Mouse (Mus musculus) adrenal gland (tissue): Measurements from ENCODE around the gene Urb1.

Experiments used
- intact Hi-C: fragments of 180-260 bp; cut with DNase I; formaldehyde crosslinking; loops from one replicate; pipeline ENCODE4 v1.15.1; 2025
- long read RNA-seq, 2 experiments: library from polyadenylated mRNA; unstranded; transcript quantifications; one replicate each; pipeline ENCODE4 v2.0.0; 2020; ENCODE audit warnings: borderline replicate concordance in 1 of 2; ENCODE audit not compliant: insufficient replicate concordance in 1 of 2

The Urb1 gene
- long read RNA-seq, experiment 1, partial matches to known transcripts: 1 of 3 reads
- long read RNA-seq, experiment 1, other reads (novel, unspliced or antisense): 0 of 3 reads
- long read RNA-seq, experiment 2, partial matches to known transcripts: 2 of 7 reads
- long read RNA-seq, experiment 2, other reads (novel, unspliced or antisense): 2 of 7 reads

DNA sequence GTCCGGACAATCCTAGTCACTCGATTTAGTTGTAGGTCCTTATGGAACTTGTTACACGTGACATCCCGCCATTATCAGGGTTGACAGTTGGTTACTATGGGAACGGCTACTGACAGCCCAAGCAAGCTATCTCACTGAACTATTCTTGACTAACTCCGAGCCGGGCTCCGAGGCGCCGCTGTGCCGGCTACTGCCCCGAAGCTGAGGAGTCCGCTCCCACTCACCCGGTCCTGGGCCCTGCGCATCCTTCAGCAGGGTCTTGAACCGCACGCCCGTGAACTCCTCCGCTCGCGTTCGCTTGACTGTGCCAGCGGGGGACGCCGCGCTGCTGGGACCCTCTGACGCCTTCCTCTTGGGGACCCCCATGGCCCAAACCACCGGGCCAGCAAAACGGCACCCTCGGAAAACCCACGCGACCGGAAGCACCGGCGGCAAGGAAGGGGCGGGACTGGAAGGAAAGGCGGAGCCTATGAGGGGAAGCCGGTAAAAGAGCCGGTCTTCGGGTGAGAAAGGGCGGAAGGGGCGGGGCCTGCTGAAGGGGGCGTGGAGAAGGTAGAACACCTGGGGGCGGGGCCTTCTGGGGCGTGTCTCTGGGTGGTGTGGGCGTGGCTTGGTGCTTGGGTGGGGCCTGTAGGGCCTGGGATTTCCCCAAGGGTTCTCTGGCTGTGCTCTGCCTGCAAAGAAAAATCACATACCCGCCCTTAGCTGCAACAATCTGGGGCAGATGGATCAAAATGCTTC lies at the start of gene Urb1:
TSS of gene Urb1 (minus strand) at position 439 of the 741 bp plus-strand sequence.
- intact Hi-C loops: loop anchor here (5.0 kb wide), 1 partner anchor 122 kb away; no protein-coding TSS in a partner anchor

DNA sequence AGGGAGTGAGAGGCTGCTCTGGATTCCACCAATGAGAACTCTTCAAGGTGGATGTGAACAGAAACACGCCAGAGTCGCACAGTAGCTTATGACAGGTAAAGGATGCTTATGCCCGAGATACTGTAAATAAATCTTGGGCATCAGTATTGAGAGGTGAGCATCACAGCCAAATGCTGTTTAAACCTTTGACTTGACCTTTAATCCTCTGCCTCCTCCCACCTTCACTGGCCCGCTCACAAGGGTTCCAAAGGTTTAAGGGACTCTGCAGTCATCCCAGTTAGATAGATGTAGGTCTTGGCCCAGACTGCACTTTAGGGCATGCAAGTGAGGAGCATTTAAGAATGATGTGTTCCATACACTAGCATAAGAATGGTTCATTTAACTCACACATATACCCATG lies 48.0 kb upstream of the Urb1 start:
- intact Hi-C loops: no loop called here

DNA sequence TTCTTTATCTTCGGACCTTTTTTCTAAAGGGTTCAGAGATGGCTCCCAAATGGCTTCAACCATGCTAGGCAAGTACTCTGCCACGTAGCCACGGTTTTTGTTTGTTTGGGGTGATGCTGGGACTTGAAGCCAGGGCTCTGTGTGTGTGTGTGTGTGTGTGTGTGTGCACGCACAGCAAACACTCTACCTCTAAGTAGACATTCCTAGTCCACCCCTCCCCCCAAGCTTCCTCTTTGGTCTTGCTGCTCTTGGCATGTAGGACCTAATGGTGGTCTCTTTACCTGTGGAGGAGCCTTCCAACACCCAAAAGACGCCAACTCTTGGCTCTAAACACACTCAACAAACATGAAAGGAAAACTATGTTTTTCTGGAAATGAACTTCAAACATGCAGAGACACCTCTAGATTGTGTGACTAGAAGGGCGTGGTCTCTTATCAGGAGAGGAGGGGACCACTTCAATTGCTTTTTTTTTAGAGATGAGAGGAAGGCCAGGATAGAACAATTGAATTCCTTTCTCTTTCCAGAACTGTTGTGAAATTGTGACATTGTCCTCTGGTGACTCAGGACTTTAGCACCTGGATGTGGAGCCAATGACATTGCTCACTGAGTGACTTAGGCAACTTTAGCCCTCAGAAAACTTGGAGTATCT lies 46.5 kb upstream of the Urb1 start:
- intact Hi-C loops: no loop called here

DNA sequence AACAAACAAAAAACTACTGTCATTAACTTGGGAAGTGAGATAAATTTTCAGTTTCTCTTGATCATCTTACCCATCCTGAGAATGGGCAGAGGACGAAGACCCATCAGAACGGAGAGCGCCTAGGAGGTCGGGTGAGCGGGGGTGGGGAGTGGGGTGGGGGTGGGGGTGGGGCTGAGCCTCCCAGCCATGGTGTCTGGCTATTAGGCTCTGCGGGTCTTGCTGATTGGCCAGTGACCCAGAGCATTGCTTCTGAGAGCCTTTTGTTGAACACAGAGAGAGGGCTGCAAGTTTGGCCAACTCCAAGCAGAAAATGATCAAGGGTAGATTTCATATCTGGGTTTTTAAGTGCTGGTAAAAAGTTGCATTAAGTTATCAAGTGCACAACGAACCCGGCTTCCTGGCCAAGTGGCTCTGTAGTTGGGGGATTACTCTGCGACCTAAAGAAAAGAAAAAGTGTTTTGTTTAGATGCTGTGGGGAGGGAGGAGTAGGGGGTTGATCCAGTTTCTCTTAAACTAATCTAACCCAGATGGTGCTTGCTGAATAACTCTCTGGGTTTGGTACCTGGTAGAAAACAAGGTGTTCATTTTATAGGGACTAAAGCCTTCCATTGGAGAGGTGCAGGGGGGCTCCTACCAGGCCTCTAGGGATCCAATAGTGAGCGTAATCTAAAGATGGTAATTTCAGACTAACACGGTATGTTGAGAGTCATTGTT lies 41.6 kb upstream of the Urb1 start:
- intact Hi-C loops: no loop called here

DNA sequence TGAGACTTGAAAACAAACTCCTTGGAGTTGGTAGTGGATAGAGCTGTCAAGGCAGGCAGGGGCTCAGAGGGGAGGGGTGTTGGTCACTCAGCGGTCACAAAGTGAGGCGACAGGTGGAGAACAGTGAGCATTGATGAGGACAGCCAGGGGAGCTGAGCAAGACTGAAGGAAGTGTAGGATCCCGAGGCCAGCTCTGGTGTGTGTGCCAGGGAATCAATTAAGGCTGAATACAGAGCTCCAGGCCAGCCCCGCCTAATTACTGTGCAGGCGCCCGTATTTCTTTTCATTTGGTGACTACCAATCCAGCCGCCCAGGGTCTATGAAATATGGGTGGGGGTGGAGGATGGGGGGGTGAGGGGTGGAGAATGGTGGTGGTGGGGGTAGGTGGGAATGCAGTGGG lies 40.7 kb upstream of the Urb1 start:
- intact Hi-C loops: no loop called here

DNA sequence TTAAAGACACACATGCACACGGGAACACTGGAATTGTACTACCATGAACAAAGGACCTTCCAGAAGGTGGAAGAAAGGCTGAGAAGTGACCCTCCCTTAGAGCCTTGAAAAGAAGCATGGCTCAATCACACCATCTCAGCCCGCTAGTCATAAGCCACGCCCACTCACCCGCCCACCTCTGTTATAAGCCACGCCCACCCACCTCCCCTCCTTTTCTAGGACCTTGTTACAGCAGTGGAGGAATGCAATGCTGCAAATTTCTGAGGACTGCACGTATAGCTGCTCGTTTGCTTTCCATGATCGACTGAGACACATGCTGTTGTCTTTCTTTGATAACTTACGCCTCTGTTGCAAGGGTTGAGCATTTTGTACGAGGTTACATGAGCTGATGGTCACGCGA lies 39.0 kb upstream of the Urb1 start:
- intact Hi-C loops: no loop called here

DNA sequence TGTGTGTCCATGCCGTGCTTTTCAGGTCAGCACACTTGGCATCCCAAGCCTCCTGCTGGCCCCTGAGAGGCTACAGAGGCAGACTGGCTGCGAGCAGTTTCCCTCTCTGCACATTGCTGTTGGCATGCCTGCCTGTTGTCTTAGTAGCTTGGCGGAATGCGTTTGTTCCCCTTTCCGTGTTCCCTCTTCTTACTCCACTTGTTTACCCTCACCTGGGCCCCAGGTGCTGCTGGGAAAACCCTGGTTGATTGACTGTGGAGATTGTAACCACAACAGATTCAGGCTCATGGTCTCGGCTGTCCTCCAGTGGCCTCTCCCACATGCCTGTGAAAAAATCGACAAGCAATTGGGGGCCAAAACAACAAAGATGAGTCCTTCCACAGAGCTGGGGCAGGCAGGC lies 38.5 kb upstream of the Urb1 start:
- intact Hi-C loops: no loop called here

DNA sequence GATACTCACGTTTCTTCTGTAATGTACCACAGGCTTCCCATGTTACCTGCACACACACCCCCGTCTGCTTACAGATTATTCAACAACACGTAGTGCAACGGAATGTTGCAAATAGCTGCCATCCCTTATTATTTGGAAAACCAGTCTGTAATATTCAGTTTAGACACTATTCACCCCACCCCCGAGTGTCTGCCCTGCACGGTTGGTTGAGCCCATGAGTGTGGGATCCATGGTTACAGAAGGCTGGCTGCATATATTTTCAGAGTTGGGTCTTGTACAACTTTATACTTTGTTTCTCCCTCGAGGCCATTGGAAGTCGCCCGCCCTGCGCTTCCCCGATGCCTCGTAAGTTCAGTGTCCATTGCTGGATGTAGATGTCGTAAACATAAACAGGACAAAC lies 35.4 kb upstream of the Urb1 start:
- intact Hi-C loops: no loop called here

DNA sequence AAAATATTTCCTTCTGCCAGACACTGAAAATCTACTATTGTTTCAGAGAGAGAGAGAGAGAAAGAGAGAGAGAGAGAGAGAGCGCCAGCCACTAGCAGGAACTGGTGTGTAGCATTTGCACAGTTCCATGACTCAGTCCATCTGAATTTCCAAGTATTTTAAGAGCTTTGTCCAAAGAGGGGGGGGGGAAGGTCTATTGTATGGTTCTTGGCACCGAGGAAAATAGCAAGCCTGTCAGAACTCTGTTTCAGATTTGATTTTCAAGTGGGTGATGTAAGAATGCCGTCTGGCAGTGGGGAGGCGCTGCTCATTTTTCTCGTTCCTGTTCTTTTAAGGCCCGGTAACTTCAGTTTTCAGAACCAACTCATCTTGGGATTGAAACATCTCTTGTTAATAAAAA lies 34.8 kb upstream of the Urb1 start:
- intact Hi-C loops: no loop called here

DNA sequence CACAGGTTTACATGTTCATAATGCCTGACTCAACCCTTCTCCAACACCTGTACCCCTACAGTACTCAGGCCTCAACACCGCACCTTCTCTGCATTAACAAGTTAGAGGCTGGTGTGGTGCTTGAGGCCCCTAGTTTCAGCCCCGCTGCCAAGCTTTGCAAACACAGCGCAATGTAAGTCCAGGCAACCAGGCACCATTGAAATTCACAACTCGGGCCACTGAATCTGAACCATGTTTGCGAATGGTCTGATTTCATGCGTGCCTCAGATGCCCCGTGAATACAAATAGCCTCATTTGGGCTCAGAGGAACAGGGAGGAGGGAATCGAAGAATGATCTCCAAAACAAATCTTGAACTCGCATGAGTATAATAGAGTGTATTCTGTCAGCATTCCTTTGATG lies 32.0 kb upstream of the Urb1 start:
- intact Hi-C loops: no loop called here

DNA sequence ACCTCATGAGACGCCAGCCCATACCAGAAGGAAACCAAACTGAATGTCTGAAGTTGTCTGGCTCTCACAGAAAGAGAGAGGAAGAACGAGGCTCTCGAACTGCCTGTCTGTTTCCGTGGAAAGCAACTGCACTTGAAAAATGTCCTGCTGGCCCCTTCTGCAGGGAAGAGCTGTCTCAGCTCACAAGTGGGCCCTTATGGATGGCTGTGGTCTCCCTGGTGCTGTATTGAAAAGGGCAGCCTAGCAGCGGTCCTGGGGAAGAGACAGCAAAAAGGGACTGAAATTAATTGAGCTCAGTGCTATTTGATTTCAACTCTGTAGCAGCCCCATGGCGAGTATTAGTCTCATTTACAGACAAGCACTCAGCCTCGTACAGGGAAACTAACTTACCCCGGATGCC lies 27.2 kb upstream of the Urb1 start:
- intact Hi-C loops: no loop called here

DNA sequence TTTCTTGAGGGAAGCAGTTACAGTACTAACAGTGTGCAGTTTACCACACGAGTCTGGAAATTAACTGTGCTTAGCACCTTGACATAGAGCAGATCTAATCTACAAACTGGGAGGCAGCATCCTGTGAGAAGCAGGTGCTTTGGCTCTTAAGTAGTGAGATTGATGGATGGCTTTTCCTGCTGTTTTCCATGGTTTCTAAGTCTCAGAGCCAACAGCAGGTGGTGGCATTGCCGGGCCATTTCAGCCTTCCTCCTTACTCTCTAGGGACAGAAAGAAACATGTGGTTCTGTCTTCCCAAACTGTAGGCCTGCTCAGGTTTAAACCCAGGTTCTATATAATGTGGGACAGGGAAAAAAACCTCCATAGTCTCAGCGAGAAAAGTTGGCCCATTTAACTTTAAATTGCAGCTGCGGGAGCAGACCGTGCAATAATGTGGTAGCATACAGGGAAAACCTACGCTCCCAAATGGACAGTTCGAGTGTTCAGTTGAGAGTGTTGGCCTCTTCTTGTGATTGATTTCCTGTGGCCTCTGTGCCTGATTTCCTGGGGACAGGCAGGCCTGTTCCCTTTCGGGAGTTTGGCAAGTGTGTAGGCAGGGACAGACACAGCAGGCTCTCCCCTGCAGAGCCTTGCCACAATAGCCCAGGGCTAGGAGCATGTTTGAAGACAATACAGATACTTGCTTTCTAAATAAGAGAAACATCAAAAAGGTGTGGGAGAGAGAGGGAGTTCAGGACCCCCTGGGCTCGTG lies 23.0 kb upstream of the Urb1 start:
- intact Hi-C loops: loop anchor here (5.0 kb wide), 1 partner anchor 49 kb away; no protein-coding TSS in a partner anchor

DNA sequence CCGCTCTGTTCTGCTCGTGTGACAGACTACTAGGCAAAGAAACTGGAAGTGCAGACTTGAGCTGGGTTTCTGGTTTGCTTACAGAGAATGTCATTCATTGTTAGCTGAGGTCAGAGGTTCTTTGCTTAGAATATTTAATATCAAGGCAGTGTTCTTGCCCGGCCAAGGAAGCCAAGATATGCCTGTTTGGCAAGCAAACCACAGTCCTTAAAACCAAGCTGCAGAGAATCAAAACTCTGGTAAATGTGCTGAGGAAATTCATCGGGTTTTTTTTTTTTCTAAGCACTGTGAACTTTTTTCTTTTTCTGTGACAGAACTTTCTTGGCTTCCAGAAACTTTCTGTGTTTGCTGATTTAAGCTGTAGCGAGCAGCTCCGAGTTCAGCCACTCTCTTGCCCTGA lies 22.3 kb upstream of the Urb1 start:
- intact Hi-C loops: loop anchor here (5.0 kb wide), 1 partner anchor 50 kb away; no protein-coding TSS in a partner anchor

DNA sequence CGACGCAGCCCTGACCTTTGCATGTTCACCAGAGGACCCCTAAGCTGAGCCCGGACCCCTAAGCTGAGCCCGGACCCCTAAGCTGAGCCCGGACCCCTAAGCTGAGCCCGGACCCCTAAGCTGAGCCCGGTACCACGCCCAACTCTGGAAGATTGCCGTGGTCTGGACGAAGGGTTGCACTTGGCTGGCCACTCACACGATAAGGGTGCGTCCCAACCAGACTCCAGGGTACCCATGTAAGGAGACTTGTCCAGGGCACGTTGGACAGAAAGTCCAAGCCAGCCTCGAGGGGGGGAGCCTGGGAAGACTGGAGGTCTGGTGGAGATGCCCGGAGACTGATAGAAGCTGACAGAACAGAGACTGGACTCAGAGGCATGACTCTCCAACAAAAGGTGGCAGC lies 21.5 kb upstream of the Urb1 start:
- intact Hi-C loops: loop anchor here (2.0 to 5.0 kb wide), 2 partner anchors 51 to 93 kb away; no protein-coding TSS in a partner anchor

DNA sequence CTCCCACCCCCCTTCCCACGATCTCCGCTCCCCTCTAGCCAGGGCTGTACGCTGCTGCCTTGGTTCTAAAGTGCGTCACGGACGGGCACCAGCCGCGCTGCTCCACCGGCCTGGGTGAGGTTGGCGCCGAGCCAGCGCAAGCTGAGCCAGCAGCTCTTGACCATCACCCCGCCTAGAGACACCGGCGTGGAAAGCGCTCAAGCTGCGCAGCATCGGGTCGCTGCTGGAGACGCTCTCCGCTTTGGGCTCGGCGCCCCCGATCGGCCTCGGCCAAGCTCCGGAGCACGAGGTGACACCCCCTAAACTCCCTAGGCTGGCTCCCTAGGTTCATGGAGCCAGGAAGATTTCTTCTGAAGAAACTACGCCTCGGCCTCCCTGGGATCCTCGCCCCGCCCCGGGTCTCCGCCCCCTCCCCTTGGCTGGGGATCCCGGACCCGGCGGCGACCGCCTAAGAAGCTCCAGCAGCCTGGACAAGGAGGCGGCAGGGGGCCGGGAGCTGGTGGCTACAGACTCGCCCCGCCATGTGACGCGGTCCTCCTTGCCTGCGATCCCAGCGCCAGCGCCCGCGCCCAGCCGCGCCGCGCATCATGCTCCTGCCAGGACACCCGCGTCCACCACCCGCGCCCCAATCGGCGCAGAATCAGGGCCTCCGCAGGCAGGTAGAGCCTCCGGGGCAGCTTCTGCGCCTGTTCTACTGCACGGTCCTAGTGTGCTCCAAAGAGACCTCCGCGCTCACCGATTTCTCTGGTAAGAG lies 20.6 kb upstream of the Urb1 start:
- intact Hi-C loops: loop anchor here (2.0 to 5.0 kb wide), 2 partner anchors 51 to 94 kb away; no protein-coding TSS in a partner anchor

DNA sequence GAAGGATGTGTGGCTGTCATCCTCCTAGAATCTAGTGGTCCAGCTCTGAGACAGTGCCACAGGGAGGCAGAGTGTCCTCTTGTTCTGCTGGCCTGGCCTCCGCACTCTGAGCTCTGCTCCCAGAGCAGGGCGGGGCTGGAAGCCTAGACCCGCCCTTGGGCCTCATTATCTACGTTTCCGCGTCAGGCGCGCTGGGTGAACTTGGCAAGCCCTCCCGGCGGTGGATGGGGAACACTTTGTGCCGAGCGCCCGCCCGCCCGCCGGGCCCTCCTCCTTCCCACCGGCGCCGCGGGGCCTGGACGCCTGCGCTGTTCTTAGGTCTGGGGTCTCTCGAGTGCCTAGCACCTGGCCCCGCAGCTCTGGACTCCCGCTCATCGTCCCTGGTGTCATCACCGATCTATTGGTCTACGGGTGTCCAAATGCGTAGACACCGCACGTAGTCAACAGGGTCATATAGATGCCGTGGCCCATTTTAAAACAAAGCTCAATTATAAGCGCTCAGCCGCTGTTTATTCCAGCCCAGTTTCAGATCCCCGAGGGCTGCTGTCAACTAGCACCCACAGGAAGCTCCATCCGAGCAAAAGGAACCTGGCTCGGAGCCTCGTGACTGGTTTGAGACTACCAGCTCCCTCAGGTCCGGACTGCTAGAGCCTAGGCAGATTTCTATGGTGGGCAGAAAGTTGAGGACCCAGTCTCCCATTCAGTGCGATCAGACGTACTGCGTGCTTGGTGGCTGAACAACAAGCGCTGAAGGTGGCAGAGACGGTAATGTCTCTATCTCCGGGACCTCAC lies 19.9 kb upstream of the Urb1 start:
- intact Hi-C loops: loop anchor here (2.0 to 5.0 kb wide), 2 partner anchors 52 to 95 kb away; no protein-coding TSS in a partner anchor

DNA sequence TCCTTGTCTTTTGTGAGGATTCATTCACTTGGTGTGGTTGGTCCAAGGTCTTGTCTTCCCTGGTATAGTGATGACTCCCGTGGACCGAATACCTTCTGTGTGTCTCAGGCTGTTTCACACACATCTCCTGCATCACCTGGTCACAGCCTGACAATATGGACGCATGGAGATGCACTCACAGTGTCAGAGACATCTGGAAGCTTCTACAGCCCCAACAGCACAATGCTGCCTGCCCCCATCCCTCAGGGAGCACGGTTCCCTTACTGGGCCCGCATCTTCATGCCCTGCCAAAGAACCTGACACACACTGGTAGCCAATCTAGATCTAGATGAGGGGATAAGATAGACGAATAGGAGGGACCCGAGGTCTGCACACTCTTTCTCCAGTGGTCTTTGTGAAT lies 18.9 kb upstream of the Urb1 start:
- intact Hi-C loops: no loop called here

DNA sequence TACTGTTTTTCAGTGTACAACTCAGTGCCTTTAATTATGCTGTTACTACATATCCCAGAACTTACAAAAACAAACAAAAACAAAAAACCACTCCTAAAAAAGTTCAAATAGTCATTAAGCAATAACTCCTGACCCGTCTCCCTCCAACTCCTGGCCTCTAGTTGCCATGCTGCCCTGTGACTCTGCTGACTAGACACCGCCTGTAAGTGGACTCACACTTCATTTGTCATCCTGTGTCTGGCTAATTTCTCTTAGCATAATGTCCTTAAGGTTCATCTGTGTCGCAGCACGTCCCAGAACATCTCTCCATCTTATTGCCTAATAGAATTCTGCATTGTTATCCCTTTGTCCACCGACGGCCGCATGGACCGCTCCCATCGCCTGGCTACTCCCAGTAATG lies 17.3 kb upstream of the Urb1 start:
- intact Hi-C loops: no loop called here

DNA sequence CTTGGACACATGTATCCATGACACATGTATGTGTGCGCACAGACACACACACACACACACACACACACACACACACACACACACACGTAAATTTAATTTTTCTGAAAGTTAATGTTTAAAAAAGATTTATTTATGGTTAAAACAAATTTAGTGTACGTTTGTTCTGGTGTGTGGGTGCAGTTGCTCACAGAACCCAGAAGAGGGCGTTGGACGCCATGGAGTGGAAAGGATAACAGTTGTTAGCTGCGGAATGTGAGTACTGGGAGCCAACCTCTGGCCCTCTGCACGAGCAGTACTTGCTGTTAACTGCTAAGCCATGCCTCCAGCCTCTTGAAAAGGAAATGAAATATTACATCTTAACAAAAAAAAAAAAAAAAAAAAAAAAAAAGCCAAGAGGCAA lies 16.2 kb upstream of the Urb1 start, which contains the start of gene Eva1c:
TSS of gene Eva1c (plus strand) at position 263 of the 400 bp plus-strand sequence.
- intact Hi-C loops: no loop called here
